ENCODE assay signal across 24 mouse cellular contexts in genomic region chr6:136424166-136424565, GRCm38 (mm10). TPM values are rescaled to one million over a fixed set of nuclear protein-coding genes. Genes with fewer than 3 reads are reported as not detected.
DNase-seq lines count a peak whose midpoint lies in the region; ATAC-seq lines count a peak whose summit lies in the region.
"Had no signal": no experiment of that assay in that cellular context is flagged by ENCODE, and none has a peak within 500 bp of the region (broad histone marks: within the 10 kb centered on the region; RNA-seq: fewer than 3 reads in every experiment).

No protein-coding gene starts in this region.

- H3K9ac ChIP-seq in stomach, embryonic 15.5 days: no peak overlapping the region
- H3K9ac ChIP-seq in hindbrain, embryonic 16.5 days (ENCODE audit: low read depth, low read length): no peak overlapping the region
- H3K9ac ChIP-seq: embryonic facial prominence, embryonic 12.5 days; forebrain, embryonic 15.5 days; heart, embryonic 12.5 days; hindbrain, embryonic 12.5 days had no signal

- DNase-seq in cerebellum, postnatal 14 days: peak; percentile 51 to 60
- no peak for DNase-seq in cerebellum, adult 9-11 months
- peak; percentile 28 for DNase-seq in left cerebral cortex, postnatal 4 days
- DNase-seq in left cerebral cortex, adult 11 months (ENCODE audit: low spot score): no peak
- no peak for DNase-seq in frontal cortex, postnatal 36 days (ENCODE audit: low spot score in 2 of 2)
- DNase-seq: adrenal gland, adult 2 months; adrenal gland, postnatal 36 days; cerebellum, adult 18-20 months; gastrocnemius, postnatal 10 days; heart, adult 2 months; heart, postnatal 4 days; kidney, adult 11 months had no signal

- H3K9me3 ChIP-seq in stomach, embryonic 15.5 days: no peaks in the 10 kb centered on the region
- no peaks in the 10 kb centered on the region for H3K9me3 ChIP-seq in hindbrain, embryonic 16.5 days (ENCODE audit: control insufficient read depth, low read length)
- H3K9me3 ChIP-seq: embryonic facial prominence, embryonic 12.5 days; forebrain, embryonic 15.5 days; heart, embryonic 12.5 days; hindbrain, embryonic 12.5 days had no signal

- intact Hi-C loops in left cerebral cortex, postnatal 4 days (cut with DNase I): loop anchor here (5.0 kb wide), 2 partner anchors 93 to 318 kb away; no protein-coding TSS in a partner anchor

- H3K4me3 ChIP-seq in stomach, embryonic 15.5 days (replicated peaks): no peak overlapping the region
- H3K4me3 ChIP-seq in hindbrain, embryonic 16.5 days (ENCODE audit: low read length): no peak overlapping the region
- H3K4me3 ChIP-seq: embryonic facial prominence, embryonic 12.5 days; forebrain, embryonic 15.5 days; heart, adult 2 months; heart, embryonic 12.5 days; hindbrain, embryonic 12.5 days had no signal

- H3K27me3 ChIP-seq in stomach, embryonic 15.5 days (replicated peaks): no peaks in the 10 kb centered on the region
- no peaks in the 10 kb centered on the region for H3K27me3 ChIP-seq in hindbrain, embryonic 16.5 days (replicated peaks; ENCODE audit: control insufficient read depth, insufficient read depth, low read length)
- H3K27me3 ChIP-seq: embryonic facial prominence, embryonic 12.5 days; forebrain, embryonic 15.5 days; heart, embryonic 12.5 days; hindbrain, embryonic 12.5 days had no signal

- H3K4me2 ChIP-seq in stomach, embryonic 15.5 days: no peak overlapping the region
- H3K4me2 ChIP-seq in hindbrain, embryonic 16.5 days (ENCODE audit: low read length): no peak overlapping the region
- H3K4me2 ChIP-seq: embryonic facial prominence, embryonic 12.5 days; forebrain, embryonic 15.5 days; heart, embryonic 12.5 days; hindbrain, embryonic 12.5 days had no signal

- peak overlapping the region; percentile 63; the same call in 1 of the 2 replicates for H3K27ac ChIP-seq in stomach, embryonic 15.5 days
- H3K27ac ChIP-seq in hindbrain, embryonic 16.5 days (ENCODE audit: low read depth, low read length): no peak overlapping the region
- H3K27ac ChIP-seq: embryonic facial prominence, embryonic 12.5 days; forebrain, embryonic 15.5 days; heart, adult 2 months; hindbrain, embryonic 12.5 days; hindbrain, postnatal 0 days had no signal

- H3K4me1 ChIP-seq in stomach, embryonic 15.5 days: peaks cover under 1% of the 10 kb centered on the region; the same call in 1 of the 2 replicates
- H3K4me1 ChIP-seq in hindbrain, embryonic 16.5 days (ENCODE audit: control insufficient read depth, insufficient read depth, low read depth, low read length): no peaks in the 10 kb centered on the region
- H3K4me1 ChIP-seq: embryonic facial prominence, embryonic 12.5 days; forebrain, embryonic 15.5 days; hindbrain, embryonic 12.5 days had no signal

- 84% methylated on average over 3 of the region's 3 CpGs for WGBS in stomach, embryonic 15.5 days
- WGBS in hindbrain, embryonic 16.5 days: 75% methylated on average over 3 of the region's 3 CpGs

- ATAC-seq in stomach, embryonic 15.5 days (ENCODE audit: insufficient read depth, low FRiP score, low read depth): no peak
- ATAC-seq in hindbrain, embryonic 16.5 days: no peak
- ATAC-seq: forebrain, embryonic 15.5 days; hindbrain, postnatal 0 days had no signal

- no peaks in the 10 kb centered on the region for H3K36me3 ChIP-seq in stomach, embryonic 15.5 days
- no peaks in the 10 kb centered on the region for H3K36me3 ChIP-seq in hindbrain, embryonic 16.5 days (ENCODE audit: control insufficient read depth, insufficient read depth, low read length)
- H3K36me3 ChIP-seq: embryonic facial prominence, embryonic 12.5 days; forebrain, embryonic 15.5 days; heart, embryonic 12.5 days; hindbrain, embryonic 12.5 days had no signal

RNA-seq across cellular contexts. Expression of gene E330021D16Rik, which starts 8.8 kb away (rescaled TPM):
- not detected for total RNA-seq in left cerebral cortex, postnatal 4 days (2021)
- polyA plus RNA-seq in stomach, embryonic 15.5 days (2015; fragmentation: Nextera tagmentation; extraction: Ambion mirVana): 0.12 TPM in 1 of 2 replicates, not detected in the other
- not detected in 2 replicates for polyA plus RNA-seq in hindbrain, embryonic 16.5 days (2015; fragmentation: Nextera tagmentation; extraction: Ambion mirVana)
- total RNA-seq: adrenal gland, adult 2 months; adrenal gland, postnatal 36 days; gastrocnemius, postnatal 10 days; gastrocnemius, postnatal 4 days; heart, adult 2 months; heart, postnatal 4 days; hindbrain, postnatal 0 days had no signal
- polyA plus RNA-seq: adrenal gland, adult 2 months; cortical plate, adult 2 months; embryonic facial prominence, embryonic 12.5 days; forebrain, embryonic 11.5 days; forebrain, embryonic 15.5 days; heart, adult 2 months; heart, embryonic 12.5 days; heart, embryonic 16.5 days; hindbrain, embryonic 12.5 days; hindbrain, postnatal 0 days; intestine, embryonic 14.5 days had no signal

Comparison
In these comparisons a context has a peak if more than half of its experiments do, and no peak if none do; other contexts are left out.
1. DNase-seq: peak in cerebellum, postnatal 14 days (2 of 2) and left cerebral cortex, postnatal 4 days (single experiment); none in cerebellum, adult 9-11 months (single experiment), left cerebral cortex, adult 11 months (single experiment) and frontal cortex, postnatal 36 days (0 of 2).